Mouse (Mus musculus): ENCODE data around the gene Krtcap2. TPM values are rescaled to one million over a fixed set of nuclear protein-coding genes. Genes with fewer than 3 reads are reported as not detected.

Krtcap2 gene
- 177 and 185 TPM in 2 replicates for polyA plus RNA-seq (2015; fragmentation: Nextera tagmentation; extraction: Ambion mirVana)

DNA sequence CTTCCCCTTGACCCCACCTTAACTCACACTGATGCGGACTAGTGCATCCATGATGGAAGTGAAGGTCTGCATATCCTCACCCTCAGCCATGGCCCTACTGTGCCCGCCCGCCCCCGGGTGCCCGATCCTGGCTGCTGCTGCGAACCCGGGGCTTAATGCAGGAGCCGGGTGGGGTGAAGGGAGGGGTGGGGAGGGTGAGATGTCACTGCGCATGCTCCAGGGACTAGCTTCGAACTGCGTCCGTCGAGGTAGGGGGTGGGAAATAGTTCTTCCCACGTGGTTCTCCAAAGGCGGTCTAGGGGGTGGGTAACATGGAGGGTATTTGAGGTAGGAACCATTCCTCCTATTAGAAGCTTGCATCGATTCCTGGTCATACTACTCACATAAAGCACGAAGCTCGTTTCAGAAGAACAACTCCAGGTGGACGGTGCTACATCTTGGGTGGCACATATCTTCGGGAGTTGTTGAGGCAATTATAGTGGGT, at the start of gene Krtcap2:
Gene Krtcap2 (plus strand): TSS at position 279 of the 484 bp plus-strand sequence.
- Histone ChIP-seq H3K4me1 (peaks cover 43% of the 10 kb centered on the region), H3K27me3 (replicated peaks) (no peaks in the 10 kb centered on the region), H3K9me3 (no peaks in the 10 kb centered on the region), H3K36me3 (replicated peaks) (peaks cover 21% of the 10 kb centered on the region), H3K27ac (peak within 1 kb of the TSS; percentile 97), H3K9ac (peak within 1 kb of the TSS; percentile 80), H3K4me2 (peak within 1 kb of the TSS; percentile 92), H3K4me3 (peak within 1 kb of the TSS; percentile 78)
- ATAC-seq (replicated peaks): peak; percentile 71
- 2% methylated on average over 20 of the region's 20 CpGs for WGBS

GRCm38 (mm10) chr3:89195979-89196877, 49.5 kb upstream of the Krtcap2 start:
- peak; percentile 93 for ATAC-seq (replicated peaks)
- 5% methylated on average over 33 of the region's 33 CpGs for WGBS
- Histone ChIP-seq H3K9me3 (no peaks in the 10 kb centered on the region), H3K36me3 (replicated peaks) (no peaks in the 10 kb centered on the region), H3K4me1 (peaks cover 10% of the 10 kb centered on the region), H3K4me3 (peak overlapping the region; percentile 37), H3K9ac (peak overlapping the region; percentile 40), H3K4me2 (peak overlapping the region; percentile 55), H3K27me3 (replicated peaks) (no peaks in the 10 kb centered on the region), H3K27ac (peak overlapping the region; percentile 69)

DNA sequence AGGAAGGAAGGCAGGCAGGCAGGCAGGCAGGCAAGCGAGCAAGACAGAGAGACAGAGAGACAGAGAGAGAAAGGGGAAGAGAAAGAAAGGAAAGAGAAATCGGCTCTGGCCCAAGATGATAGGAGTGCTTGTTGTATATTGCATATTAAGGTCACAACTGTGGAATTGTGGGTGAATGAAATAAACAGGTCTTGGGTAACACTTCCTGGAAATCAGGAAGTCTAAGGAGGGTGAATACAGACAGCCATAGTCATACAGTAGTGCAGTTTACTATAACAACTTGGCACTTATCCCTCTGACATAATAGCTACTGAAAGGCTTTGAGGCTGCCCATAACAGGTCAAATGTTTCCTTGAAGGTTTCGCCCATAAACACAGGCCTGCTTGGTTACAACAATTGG, 45.9 kb upstream of the Krtcap2 start:
- Histone ChIP-seq H3K27me3 (replicated peaks) (no peaks in the 10 kb centered on the region), H3K27ac (no peak overlapping the region), H3K4me3 (no peak overlapping the region), H3K9me3 (no peaks in the 10 kb centered on the region), H3K4me2 (no peak overlapping the region), H3K9ac (no peak overlapping the region), H3K36me3 (replicated peaks) (no peaks in the 10 kb centered on the region), H3K4me1 (peaks cover 16% of the 10 kb centered on the region)
- 82% methylated on average over 3 of the region's 3 CpGs for WGBS
- no peak for ATAC-seq (replicated peaks)

DNA sequence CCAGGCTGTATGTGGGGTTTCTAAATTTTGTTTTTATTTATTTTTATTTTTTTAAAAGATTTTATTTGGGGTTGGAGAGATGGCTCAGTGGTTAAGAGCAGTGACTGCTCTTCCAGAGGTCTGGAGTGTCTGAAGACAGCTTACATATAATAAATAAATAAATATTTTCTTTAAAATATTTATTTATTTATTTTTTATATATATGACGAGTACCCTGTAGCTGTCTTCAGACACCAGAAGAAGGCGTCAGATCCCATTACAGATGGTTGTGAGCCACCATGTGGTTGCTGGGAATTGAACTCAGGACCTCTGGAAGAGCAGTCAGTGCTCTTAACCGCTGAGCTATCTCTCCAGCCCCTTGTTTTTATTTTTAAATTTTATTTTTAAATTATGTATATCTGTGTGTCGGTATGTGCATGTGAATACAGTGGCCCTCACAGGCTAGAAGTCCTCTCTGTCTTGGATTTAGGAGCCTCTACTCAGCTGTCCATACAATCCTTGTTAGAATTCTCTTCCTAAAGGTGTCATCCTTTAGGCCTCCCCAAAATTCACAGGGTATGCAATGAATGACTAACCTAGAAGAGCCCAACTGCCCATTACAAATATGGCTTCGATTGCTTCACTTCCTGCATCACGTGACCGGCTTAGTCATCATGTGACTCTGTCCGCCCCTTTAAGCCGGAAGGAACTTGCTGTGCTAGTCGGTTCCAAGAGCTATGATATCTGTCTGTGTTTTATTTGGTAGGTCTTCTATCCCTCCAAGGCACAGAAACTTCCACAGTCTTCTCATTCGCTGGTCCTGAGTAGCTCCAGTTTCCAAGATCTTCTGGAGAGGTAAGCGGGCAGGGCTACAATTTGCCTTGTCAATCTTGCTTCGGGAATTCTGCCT, 43.3 kb upstream of the Krtcap2 start, which contains the start of gene Gba:
Gene Gba (plus strand): TSS at position 676 of the 889 bp plus-strand sequence.
- no peaks in the 10 kb centered on the region for H3K27me3 ChIP-seq (replicated peaks)
- peak within 1 kb of the TSS; percentile 73 for H3K4me2 ChIP-seq
- H3K4me3 ChIP-seq: peak within 1 kb of the TSS; percentile 50
- H3K9me3 ChIP-seq: no peaks in the 10 kb centered on the region
- peaks cover 5% of the 10 kb centered on the region for H3K4me1 ChIP-seq
- H3K9ac ChIP-seq: peak within 1 kb of the TSS; percentile 43
- H3K27ac ChIP-seq: peak within 1 kb of the TSS; percentile 65
- peak; percentile 89 for ATAC-seq (replicated peaks)
- 25% methylated on average over 13 of the region's 13 CpGs for WGBS
- peaks cover 22% of the 10 kb centered on the region for H3K36me3 ChIP-seq (replicated peaks)

DNA sequence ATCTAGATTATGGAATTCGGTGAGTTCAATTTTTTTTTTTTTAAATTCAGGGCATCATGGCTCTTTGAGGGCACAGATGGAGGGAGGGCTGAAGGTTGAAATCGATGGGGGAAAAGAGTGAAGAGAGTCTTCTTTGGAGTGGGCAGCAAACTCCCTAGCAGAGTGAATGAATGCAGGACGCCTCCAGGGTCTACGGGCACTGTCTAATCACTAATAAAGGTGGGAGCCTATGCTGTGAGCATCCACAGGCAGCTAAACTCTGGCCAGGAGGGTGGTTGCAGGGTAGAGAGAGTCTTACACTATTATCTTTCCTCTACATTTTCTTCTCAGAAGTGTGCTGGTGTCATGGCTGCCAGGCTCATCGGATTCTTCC, 42.6 kb upstream of the Krtcap2 start:
- H3K27me3 ChIP-seq (replicated peaks): no peaks in the 10 kb centered on the region
- peak; percentile 48 for ATAC-seq (replicated peaks)
- peak overlapping the region; percentile 54 for H3K27ac ChIP-seq
- 40% methylated on average over 5 of the region's 5 CpGs for WGBS
- H3K9ac ChIP-seq: peak overlapping the region; percentile 43
- H3K4me2 ChIP-seq: peak overlapping the region; percentile 73
- no peaks in the 10 kb centered on the region for H3K9me3 ChIP-seq
- H3K4me3 ChIP-seq: peak overlapping the region; percentile 50
- H3K4me1 ChIP-seq: peaks cover 5% of the 10 kb centered on the region
- peaks cover 29% of the 10 kb centered on the region for H3K36me3 ChIP-seq (replicated peaks)

DNA sequence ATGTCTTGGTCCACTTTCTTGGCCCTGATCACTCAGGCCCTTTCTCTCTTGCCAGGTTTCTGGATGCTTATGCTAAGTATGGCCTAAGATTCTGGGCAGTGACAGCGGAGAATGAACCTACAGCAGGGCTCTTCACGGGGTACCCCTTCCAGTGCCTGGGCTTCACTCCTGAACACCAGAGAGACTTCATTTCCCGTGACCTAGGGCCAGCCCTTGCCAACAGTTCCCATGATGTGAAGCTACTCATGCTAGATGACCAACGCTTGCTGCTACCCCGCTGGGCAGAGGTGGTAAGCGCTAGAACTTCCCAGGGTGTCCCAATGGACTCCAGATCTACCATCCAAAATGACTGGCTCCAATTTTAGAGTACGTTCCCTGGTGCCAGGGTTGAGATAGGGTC, 39.7 kb upstream of the Krtcap2 start:
- H3K36me3 ChIP-seq (replicated peaks): peaks cover 46% of the 10 kb centered on the region

GRCm38 (mm10) chr3:89206695-89207094, 39.1 kb upstream of the Krtcap2 start:
- Histone ChIP-seq H3K4me1 (peaks cover 5% of the 10 kb centered on the region), H3K4me2 (no peak overlapping the region), H3K27ac (no peak overlapping the region), H3K36me3 (replicated peaks) (peaks cover 46% of the 10 kb centered on the region), H3K9me3 (no peaks in the 10 kb centered on the region), H3K9ac (no peak overlapping the region), H3K4me3 (no peak overlapping the region), H3K27me3 (replicated peaks) (no peaks in the 10 kb centered on the region)
- no peak for ATAC-seq (replicated peaks)
- WGBS: 93% methylated on average over 2 of the region's 2 CpGs

More for the DNA sequence above, 39.7 kb upstream of the Krtcap2 start:
- Histone ChIP-seq H3K27ac (no peak overlapping the region), H3K4me1 (peaks cover 5% of the 10 kb centered on the region), H3K9ac (no peak overlapping the region), H3K4me2 (no peak overlapping the region), H3K4me3 (no peak overlapping the region), H3K9me3 (no peaks in the 10 kb centered on the region), H3K27me3 (replicated peaks) (no peaks in the 10 kb centered on the region)
- no peak for ATAC-seq (replicated peaks)
- WGBS: 91% methylated on average over 7 of the region's 7 CpGs

GRCm38 (mm10) chr3:89208075-89208657, 37.6 kb upstream of the Krtcap2 start:
- no peak overlapping the region for H3K9ac ChIP-seq
- no peak overlapping the region for H3K4me3 ChIP-seq
- no peak overlapping the region for H3K27ac ChIP-seq
- no peak overlapping the region for H3K4me2 ChIP-seq
- H3K36me3 ChIP-seq (replicated peaks): peaks cover 46% of the 10 kb centered on the region
- ATAC-seq (replicated peaks): no peak
- H3K27me3 ChIP-seq (replicated peaks): no peaks in the 10 kb centered on the region
- no peaks in the 10 kb centered on the region for H3K9me3 ChIP-seq
- peaks cover 12% of the 10 kb centered on the region for H3K4me1 ChIP-seq
- 93% methylated on average over 13 of the region's 13 CpGs for WGBS

DNA sequence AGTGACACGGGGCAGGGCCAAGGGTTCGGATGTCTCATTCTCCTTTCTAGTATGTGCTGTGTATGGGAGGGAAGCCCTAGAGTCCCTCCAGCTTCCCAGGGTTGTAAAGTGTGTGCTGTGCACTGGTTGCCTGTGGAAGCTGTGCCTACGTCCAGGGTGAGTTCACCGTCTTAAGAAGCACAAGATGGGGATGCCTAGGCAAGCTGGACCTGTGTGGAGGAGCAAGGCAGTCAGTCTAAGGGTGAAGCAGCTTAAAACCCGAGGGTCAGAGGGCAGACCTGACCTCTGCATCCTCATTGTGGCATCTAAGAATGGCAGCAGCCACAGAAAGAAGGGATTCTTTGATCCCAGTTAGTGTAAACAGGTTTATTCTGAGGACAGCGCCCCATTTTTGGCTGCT, 37.0 kb upstream of the Krtcap2 start:
- no peak for ATAC-seq (replicated peaks)
- peaks cover 10% of the 10 kb centered on the region for H3K4me1 ChIP-seq
- H3K9me3 ChIP-seq: no peaks in the 10 kb centered on the region
- no peak overlapping the region for H3K27ac ChIP-seq
- peaks cover 46% of the 10 kb centered on the region for H3K36me3 ChIP-seq (replicated peaks)
- no peak overlapping the region for H3K4me3 ChIP-seq
- 88% methylated on average over 6 of the region's 6 CpGs for WGBS
- H3K4me2 ChIP-seq: no peak overlapping the region
- H3K27me3 ChIP-seq (replicated peaks): no peaks in the 10 kb centered on the region
- no peak overlapping the region for H3K9ac ChIP-seq

DNA sequence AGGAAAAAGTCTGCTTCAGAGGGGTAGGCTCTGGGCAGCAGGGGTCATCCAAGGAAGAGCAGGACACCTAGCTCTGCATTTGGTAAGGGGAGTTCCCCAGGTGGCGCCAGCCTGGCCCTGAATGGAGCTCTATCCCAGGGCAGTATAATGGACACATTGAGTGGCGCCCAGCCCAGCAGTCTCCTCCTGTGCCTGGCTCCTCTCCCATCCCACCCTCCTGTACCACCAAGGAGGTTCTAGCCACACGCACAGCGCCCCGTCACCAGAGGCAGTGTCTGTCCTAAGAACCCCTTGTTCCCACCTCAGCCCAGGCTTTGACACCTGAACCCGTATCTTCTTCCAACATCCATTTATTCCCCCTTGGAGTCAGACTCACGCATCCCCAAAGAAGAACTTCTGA, 36.0 kb upstream of the Krtcap2 start:
- H3K27ac ChIP-seq: no peak overlapping the region
- H3K27me3 ChIP-seq (replicated peaks): no peaks in the 10 kb centered on the region
- no peak overlapping the region for H3K4me3 ChIP-seq
- H3K4me1 ChIP-seq: peaks cover 14% of the 10 kb centered on the region
- peaks cover 46% of the 10 kb centered on the region for H3K36me3 ChIP-seq (replicated peaks)
- H3K9me3 ChIP-seq: no peaks in the 10 kb centered on the region
- no peak overlapping the region for H3K9ac ChIP-seq
- no peak overlapping the region for H3K4me2 ChIP-seq
- no peak for ATAC-seq (replicated peaks)
- WGBS: 96% methylated on average over 7 of the region's 7 CpGs

DNA sequence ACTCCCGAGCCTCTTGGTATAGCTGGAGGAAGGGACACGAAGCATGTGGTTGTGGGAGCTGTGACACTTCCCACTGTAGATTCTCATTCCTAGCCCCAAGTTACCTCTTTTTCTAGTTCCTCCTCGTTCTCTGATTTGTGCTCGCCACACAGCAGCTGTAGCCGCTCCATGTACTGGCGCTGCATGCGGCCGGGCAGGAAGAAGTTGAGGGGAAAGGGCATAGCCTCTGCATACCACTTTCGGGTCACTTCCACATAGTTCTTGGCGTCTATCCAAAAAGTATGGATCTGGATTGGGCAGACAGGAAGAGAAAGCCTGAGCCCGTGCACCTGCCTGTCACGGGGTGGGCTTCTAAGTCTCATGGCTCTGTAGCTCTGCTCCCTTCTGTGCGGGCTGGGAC, 35.6 kb upstream of the Krtcap2 start:
- WGBS: 88% methylated on average over 13 of the region's 13 CpGs

GRCm38 (mm10) chr3:89210731-89211130, 35.0 kb upstream of the Krtcap2 start:
- no peaks in the 10 kb centered on the region for H3K9me3 ChIP-seq
- peaks cover 41% of the 10 kb centered on the region for H3K36me3 ChIP-seq (replicated peaks)
- H3K27me3 ChIP-seq (replicated peaks): no peaks in the 10 kb centered on the region
- WGBS: 85% methylated on average over 7 of the region's 7 CpGs
- no peak overlapping the region for H3K9ac ChIP-seq
- no peak overlapping the region for H3K27ac ChIP-seq
- no peak for ATAC-seq (replicated peaks)
- no peak overlapping the region for H3K4me3 ChIP-seq
- no peak overlapping the region for H3K4me2 ChIP-seq
- H3K4me1 ChIP-seq: peaks cover 24% of the 10 kb centered on the region

More for the DNA sequence above, 35.6 kb upstream of the Krtcap2 start:
- Histone ChIP-seq H3K27ac (no peak overlapping the region), H3K4me3 (no peak overlapping the region), H3K27me3 (replicated peaks) (no peaks in the 10 kb centered on the region), H3K4me2 (no peak overlapping the region), H3K36me3 (replicated peaks) (peaks cover 46% of the 10 kb centered on the region), H3K4me1 (peaks cover 18% of the 10 kb centered on the region), H3K9ac (no peak overlapping the region), H3K9me3 (no peaks in the 10 kb centered on the region)
- no peak for ATAC-seq (replicated peaks)

Measured in midbrain, embryonic 15.5 days (tissue).